Comparison of ENCODE assay signal across 22 mouse cellular contexts in the genomic region with DNA sequence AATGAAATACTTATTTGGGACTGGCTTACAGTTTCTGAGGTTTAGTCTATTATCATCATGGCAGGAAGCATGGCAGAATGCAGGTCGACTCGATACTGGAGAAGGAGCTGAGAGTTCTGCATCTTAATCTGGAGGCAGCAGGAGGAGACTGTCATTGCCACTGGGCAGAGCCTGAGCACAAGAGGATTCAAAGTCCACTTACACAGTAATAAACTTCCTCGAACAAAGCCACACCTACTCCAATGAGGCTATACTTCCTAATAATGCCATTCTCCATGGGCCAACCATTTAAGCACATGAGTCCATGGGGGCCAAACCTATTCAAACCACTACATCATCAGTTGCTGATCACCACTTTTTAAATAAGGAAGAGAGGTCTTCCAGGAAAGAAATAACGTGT.
DNase-seq lines count a peak whose midpoint lies in the region; ATAC-seq and TF ChIP-seq lines count a peak whose summit lies in the region.
"Had no signal": no experiment of that assay in that cellular context is flagged by ENCODE, and none has a peak within 500 bp of the region (broad histone marks: within the 10 kb centered on the region; RNA-seq: fewer than 3 reads in every experiment).

No protein-coding gene starts in this region.

- H3K4me2 ChIP-seq in intestine, embryonic 15.5 days (replicated peaks), result no peak overlapping the region
- 0 out of 2 replicates have a peak overlapping the region, but pooled peaks have one; percentile 17 for H3K4me2 ChIP-seq in intestine, postnatal 0 days (replicated peaks; ENCODE audit: low read depth)
- H3K4me2 ChIP-seq in hindbrain, embryonic 11.5 days (replicated peaks; ENCODE audit: low read depth, low read length), result no peak overlapping the region
- H3K4me2 ChIP-seq: embryonic facial prominence, embryonic 13.5 days; embryonic facial prominence, embryonic 15.5 days; forebrain, embryonic 12.5 days had no signal

- H3K27me3 ChIP-seq in intestine, embryonic 15.5 days (replicated peaks), result no peaks in the 10 kb centered on the region
- no peaks in the 10 kb centered on the region for H3K27me3 ChIP-seq in intestine, postnatal 0 days (replicated peaks; ENCODE audit: control insufficient read depth, insufficient read depth, low read length)
- H3K27me3 ChIP-seq in hindbrain, embryonic 11.5 days (ENCODE audit: control insufficient read depth, insufficient read depth, low read length), result no peaks in the 10 kb centered on the region
- H3K27me3 ChIP-seq: embryonic facial prominence, embryonic 13.5 days; embryonic facial prominence, embryonic 15.5 days; forebrain, embryonic 12.5 days had no signal

- no peak overlapping the region for H3K4me3 ChIP-seq in intestine, embryonic 15.5 days (replicated peaks)
- H3K4me3 ChIP-seq in intestine, postnatal 0 days (ENCODE audit: low read depth, low read length), result no peak overlapping the region
- no peak overlapping the region for H3K4me3 ChIP-seq in hindbrain, embryonic 11.5 days (ENCODE audit: low read depth, low read length)
- H3K4me3 ChIP-seq: embryonic facial prominence, embryonic 13.5 days; embryonic facial prominence, embryonic 15.5 days; erythroblast, embryonic 14.5 days; forebrain, embryonic 10.5 days; forebrain, embryonic 12.5 days had no signal

- no peak overlapping the region for H3K9ac ChIP-seq in intestine, embryonic 15.5 days
- no peak overlapping the region for H3K9ac ChIP-seq in intestine, postnatal 0 days (ENCODE audit: low read depth, low read length)
- no peak overlapping the region for H3K9ac ChIP-seq in hindbrain, embryonic 11.5 days (ENCODE audit: low read depth, low read length)
- H3K9ac ChIP-seq: embryonic facial prominence, embryonic 13.5 days; embryonic facial prominence, embryonic 15.5 days; forebrain, embryonic 12.5 days had no signal

- no peak for TF ChIP-seq CTCF in intestine, postnatal 0 days (IDR thresholded peaks at IDR 0.05; ENCODE audit: low read depth)

- DNase-seq in heart, postnatal 4 days, result no peak
- no peak for DNase-seq in frontal cortex, postnatal 10 days (ENCODE audit: low spot score in 2 of 2)
- no peak for DNase-seq in hindbrain, embryonic 11.5 days (ENCODE audit: low spot score)
- DNase-seq: adrenal gland, adult 2 months; adrenal gland, postnatal 10 days; adrenal gland, postnatal 25 days; cerebellum, adult 11 months; cerebellum, adult 18-20 months; cerebellum, adult 8-10 months; cerebellum, adult 9-11 months; cerebellum, postnatal 14 days; cerebellum, postnatal 36 days; embryo, embryonic 11 days had no signal

- no peaks in the 10 kb centered on the region for H3K4me1 ChIP-seq in intestine, embryonic 15.5 days (replicated peaks)
- H3K4me1 ChIP-seq in intestine, postnatal 0 days (replicated peaks; ENCODE audit: control insufficient read depth, insufficient read depth, low read length), result no peaks in the 10 kb centered on the region
- no peaks in the 10 kb centered on the region for H3K4me1 ChIP-seq in hindbrain, embryonic 11.5 days (replicated peaks; ENCODE audit: control insufficient read depth, insufficient read depth, low read length)
- H3K4me1 ChIP-seq: embryonic facial prominence, embryonic 13.5 days; embryonic facial prominence, embryonic 15.5 days; forebrain, embryonic 10.5 days; forebrain, embryonic 12.5 days had no signal

- no peak overlapping the region for H3K27ac ChIP-seq in intestine, embryonic 15.5 days
- no peak overlapping the region for H3K27ac ChIP-seq in intestine, postnatal 0 days (ENCODE audit: low read depth, low read length)
- H3K27ac ChIP-seq in hindbrain, embryonic 11.5 days (ENCODE audit: low read depth, low read length), result no peak overlapping the region
- H3K27ac ChIP-seq: embryonic facial prominence, embryonic 13.5 days; embryonic facial prominence, embryonic 15.5 days; forebrain, embryonic 10.5 days; forebrain, embryonic 12.5 days had no signal

- no peaks in the 10 kb centered on the region for H3K36me3 ChIP-seq in intestine, embryonic 15.5 days
- no peaks in the 10 kb centered on the region for H3K36me3 ChIP-seq in intestine, postnatal 0 days (ENCODE audit: control insufficient read depth, insufficient read depth)
- H3K36me3 ChIP-seq in hindbrain, embryonic 11.5 days (ENCODE audit: control insufficient read depth, insufficient read depth, low read length), result no peaks in the 10 kb centered on the region
- H3K36me3 ChIP-seq: embryonic facial prominence, embryonic 13.5 days; embryonic facial prominence, embryonic 15.5 days; forebrain, embryonic 10.5 days; forebrain, embryonic 12.5 days had no signal

- H3K9me3 ChIP-seq in intestine, embryonic 15.5 days, result no peaks in the 10 kb centered on the region
- H3K9me3 ChIP-seq in intestine, postnatal 0 days (ENCODE audit: control insufficient read depth), result no peaks in the 10 kb centered on the region
- no peaks in the 10 kb centered on the region for H3K9me3 ChIP-seq in hindbrain, embryonic 11.5 days (ENCODE audit: control insufficient read depth, low read length)
- H3K9me3 ChIP-seq: embryonic facial prominence, embryonic 13.5 days; embryonic facial prominence, embryonic 15.5 days; forebrain, embryonic 10.5 days; forebrain, embryonic 12.5 days had no signal

- ATAC-seq in intestine, embryonic 15.5 days, result peak; percentile 95
- ATAC-seq in intestine, postnatal 0 days, result peak; percentile 86
- no peak for ATAC-seq in hindbrain, embryonic 11.5 days (ENCODE audit: low FRiP score)
- ATAC-seq: forebrain, embryonic 14.5 days; forebrain, embryonic 16.5 days had no signal

- WGBS in intestine, embryonic 15.5 days, result 70% methylated on average over 4 of the region's 4 CpGs
- 45% methylated on average over 4 of the region's 4 CpGs for WGBS in intestine, postnatal 0 days
- WGBS in hindbrain, embryonic 11.5 days, result 85% methylated on average over 4 of the region's 4 CpGs
